Mouse (Mus musculus) stomach, postnatal 0 days (tissue): ENCODE measurements around the gene Mrps18c. TPM values are rescaled to one million over a fixed set of nuclear protein-coding genes. Genes with fewer than 3 reads are reported as not detected.

Experiments
- ATAC-seq: fragments of 200-750 bp; cut with Nextera tagmentation; 2 replicates; pipeline ENCODE4 v1.8.0; 2017; ENCODE audit not compliant: low FRiP score, low TSS enrichment
- DNase-seq: peaks from one replicate; pipeline ENCODE4 v3.0.0-alpha.2; 2016; ENCODE audit warnings: low spot score
- H3K27ac ChIP-seq: fragments of 300-500 bp; sonication (generic); replicated peaks from 2 replicates; pipeline ENCODE4 v1.5.1; 2014; ENCODE audit warnings: mild to moderate bottlenecking, control low read depth
- H3K27me3 ChIP-seq: fragments of 300-500 bp; sonication (generic); 2 replicates; pipeline ENCODE4 v1.6.1; 2014; ENCODE audit warnings: low read length; ENCODE audit not compliant: control insufficient read depth, insufficient read depth
- H3K36me3 ChIP-seq: fragments of 300-500 bp; sonication (generic); 2 replicates; pipeline ENCODE4 v1.6.1; 2014; ENCODE audit warnings: low read length, mixed read lengths; ENCODE audit not compliant: control insufficient read depth, insufficient read depth
- H3K4me1 ChIP-seq: fragments of 300-500 bp; sonication (generic); replicated peaks from 2 replicates; pipeline ENCODE4 v1.6.1; 2014; ENCODE audit warnings: antibody characterized with exemption; ENCODE audit not compliant: control insufficient read depth, insufficient read depth
- H3K4me2 ChIP-seq: fragments of 300-500 bp; sonication (generic); replicated peaks from 2 replicates; pipeline ENCODE4 v1.6.1; 2014; ENCODE audit warnings: low read depth, mild to moderate bottlenecking, control low read depth, moderate library complexity
- H3K4me3 ChIP-seq: fragments of 300-500 bp; sonication (generic); 2 replicates; pipeline ENCODE4 v1.5.1; 2014; ENCODE audit warnings: low read depth, low read length, control low read depth
- H3K9ac ChIP-seq: fragments of 300-500 bp; sonication (generic); 2 replicates; pipeline ENCODE4 v1.6.1; 2014; ENCODE audit warnings: mild to moderate bottlenecking, low read length, control low read depth, mixed read lengths
- H3K9me3 ChIP-seq: fragments of 300-500 bp; sonication (generic); 2 replicates; pipeline ENCODE4 v1.6.1; 2016; ENCODE audit warnings: low read length; ENCODE audit not compliant: control insufficient read depth
- CTCF ChIP-seq: IDR thresholded peaks from 2 replicates; pipeline ENCODE4 v1.5.1; 2016; ENCODE audit warnings: antibody characterized with exemption, low read depth, mild to moderate bottlenecking, moderate library complexity
- EP300 ChIP-seq: optimal IDR thresholded peaks from 2 replicates; pipeline ENCODE3; 2016; ENCODE audit warnings: antibody characterized with exemption
- WGBS: fragments of 180-500 bp; shearing (Covaris S2); extraction: QIAGEN DNeasy Blood & Tissue Kit; methylation state at CpG from one replicate; pipeline ENCODE4 v1.1.7; 2014; 5-methylcytosine and 5-hydroxymethylcytosine counted together
- polyA plus RNA-seq: library from polyadenylated mRNA; unstranded; fragments of >200 nt; fragmentation: Nextera tagmentation; extraction: Ambion mirVana; gene quantifications from 2 replicates; pipeline ENCODE4 v1.2.1, GENCODE M21; 2015

Gene Mrps18c
- polyA plus RNA-seq, 1 experiment from 2014 or later: 185 TPM

DNA sequence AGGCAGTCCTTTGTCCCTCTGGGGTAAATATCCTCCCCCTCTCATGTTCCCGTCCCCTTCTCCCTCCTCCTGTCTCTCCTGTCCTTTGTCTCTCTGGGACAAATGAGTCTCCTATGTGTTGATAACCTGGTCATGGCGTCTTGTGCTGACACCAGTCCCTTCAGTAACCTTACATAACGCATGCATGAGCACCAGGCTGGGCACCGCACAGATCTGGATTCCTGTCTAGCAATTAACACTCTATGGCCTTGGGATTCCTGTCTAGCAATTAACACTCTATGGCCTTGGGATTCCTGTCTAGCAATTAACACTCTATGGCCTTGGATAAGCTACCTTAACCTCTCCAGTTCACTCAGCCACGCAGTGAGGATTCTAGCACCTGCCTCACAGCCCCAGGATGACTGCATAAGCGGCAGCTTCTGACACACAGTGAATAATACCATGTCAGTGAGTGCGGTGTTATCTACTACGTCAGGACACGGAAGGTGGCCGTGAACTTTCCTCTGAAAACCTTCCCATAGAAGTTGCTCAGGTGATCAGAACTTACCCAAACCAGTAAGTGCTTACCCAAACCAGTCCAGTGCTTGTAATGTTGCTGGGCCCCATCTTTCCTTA is 38.3 kb upstream of the Mrps18c start:
- TF ChIP-seq EP300 (no peak), CTCF (no peak)
- no peaks in the 10 kb centered on the region for H3K4me1 ChIP-seq
- ATAC-seq: peak; percentile 93
- H3K27ac ChIP-seq: no peak overlapping the region
- H3K9ac ChIP-seq: no peak overlapping the region
- 0 out of 2 replicates have a peak, but pooled peaks cover 8% of the 10 kb centered on the region for H3K36me3 ChIP-seq
- DNase-seq: peak; percentile 33
- H3K4me3 ChIP-seq: no peak overlapping the region
- H3K27me3 ChIP-seq: no peaks in the 10 kb centered on the region
- WGBS: 69% methylated on average over 10 of the region's 10 CpGs
- no peaks in the 10 kb centered on the region for H3K9me3 ChIP-seq
- H3K4me2 ChIP-seq: no peak overlapping the region

- ATAC-seq: no peak
- WGBS: 81% methylated on average over 7 of the region's 7 CpGs
Measured at GRCm38 (mm10) chr5:100761736-100762135, 36.7 kb upstream of the Mrps18c start.

GRCm38 (mm10) chr5:100766026-100766425 is 32.4 kb upstream of the Mrps18c start:
- no peak for TF ChIP-seq EP300
- no peak for TF ChIP-seq CTCF
- no peak for ATAC-seq
- WGBS: 96% methylated on average over 7 of the region's 7 CpGs
- no peaks in the 10 kb centered on the region for H3K27me3 ChIP-seq
- no peaks in the 10 kb centered on the region for H3K9me3 ChIP-seq
- no peak for DNase-seq
- H3K27ac ChIP-seq: no peak overlapping the region
- H3K4me2 ChIP-seq: no peak overlapping the region
- H3K9ac ChIP-seq: no peak overlapping the region
- no peak overlapping the region for H3K4me3 ChIP-seq
- H3K36me3 ChIP-seq: peaks cover 19% of the 10 kb centered on the region
- no peaks in the 10 kb centered on the region for H3K4me1 ChIP-seq

More at GRCm38 (mm10) chr5:100761736-100762135, 36.7 kb upstream of the Mrps18c start:
- H3K27ac ChIP-seq: no peak overlapping the region
- H3K4me3 ChIP-seq: no peak overlapping the region
- no peak overlapping the region for H3K4me2 ChIP-seq
- no peaks in the 10 kb centered on the region for H3K27me3 ChIP-seq
- no peak for TF ChIP-seq CTCF
- no peak for TF ChIP-seq EP300
- no peak overlapping the region for H3K9ac ChIP-seq
- no peak for DNase-seq
- no peaks in the 10 kb centered on the region for H3K9me3 ChIP-seq
- H3K4me1 ChIP-seq: no peaks in the 10 kb centered on the region
- 0 out of 2 replicates have a peak, but pooled peaks cover 10% of the 10 kb centered on the region for H3K36me3 ChIP-seq

DNA sequence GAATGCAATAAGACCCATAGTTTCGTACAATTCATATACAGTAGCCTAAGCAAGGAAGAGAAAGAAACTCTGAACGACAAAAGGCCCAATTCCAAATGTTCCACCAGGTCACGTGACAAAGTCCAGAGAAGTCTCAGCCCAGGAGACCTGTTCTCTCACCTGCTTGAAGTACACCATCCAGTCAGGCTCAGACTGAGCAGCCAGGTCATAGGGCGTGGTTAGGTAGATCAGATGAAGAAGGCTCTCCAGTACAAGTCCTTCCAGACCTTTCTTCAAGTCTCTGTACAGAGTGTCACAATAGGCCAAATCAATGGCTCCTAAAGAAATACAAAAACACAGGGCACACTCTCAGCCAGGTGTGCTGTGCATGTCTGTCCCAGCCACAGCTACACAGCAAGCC is 26.9 kb upstream of the Mrps18c start:
- no peaks in the 10 kb centered on the region for H3K9me3 ChIP-seq
- 88% methylated on average over 4 of the region's 4 CpGs for WGBS

DNA sequence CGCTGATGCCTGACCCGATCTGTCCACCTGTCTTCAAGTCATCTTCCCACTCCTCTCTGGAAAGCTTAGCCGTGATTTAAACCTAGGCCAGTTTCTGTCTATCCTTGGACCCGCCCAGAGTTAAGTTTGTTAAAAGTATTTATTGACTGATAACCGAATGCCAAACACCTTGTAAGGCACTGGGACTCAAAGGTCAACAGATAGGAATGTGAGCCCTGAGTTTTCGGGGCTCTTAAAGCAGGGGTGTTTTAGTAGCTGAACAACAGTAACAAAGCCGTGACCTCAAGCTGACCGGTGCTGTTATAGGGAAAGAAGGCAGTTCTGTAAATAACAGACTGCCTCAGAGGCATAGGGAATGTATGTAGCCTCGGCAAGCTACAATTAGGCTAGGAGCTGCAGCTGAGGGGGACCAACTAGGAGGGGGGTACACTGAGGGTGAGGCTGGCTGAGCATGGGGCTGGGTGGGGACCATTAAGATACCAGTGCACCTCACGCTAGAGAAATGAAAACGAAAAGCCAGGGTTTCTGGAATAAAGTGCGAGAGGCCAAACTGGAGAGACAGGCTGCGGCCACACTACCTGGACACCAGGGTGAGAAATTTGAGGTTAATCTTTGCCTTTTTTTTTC is 22.5 kb upstream of the Mrps18c start:
- Histone ChIP-seq H3K27ac (no peak overlapping the region), H3K9ac (no peak overlapping the region), H3K4me1 (no peaks in the 10 kb centered on the region), H3K36me3 (peaks cover 12% of the 10 kb centered on the region; the same call in 1 of the 2 replicates), H3K4me2 (no peak overlapping the region), H3K9me3 (no peaks in the 10 kb centered on the region), H3K4me3 (no peak overlapping the region), H3K27me3 (no peaks in the 10 kb centered on the region)
- TF ChIP-seq EP300: no peak
- TF ChIP-seq CTCF: no peak
- DNase-seq (peak; percentile 17), ATAC-seq (peak; percentile 38; the same call in 1 of the 2 replicates)
- 61% methylated on average over 13 of the region's 13 CpGs for WGBS

More for the DNA sequence above, 26.9 kb upstream of the Mrps18c start:
- no peak overlapping the region for H3K4me3 ChIP-seq
- peaks cover 17% of the 10 kb centered on the region for H3K36me3 ChIP-seq
- H3K9ac ChIP-seq: no peak overlapping the region
- no peaks in the 10 kb centered on the region for H3K4me1 ChIP-seq
- ATAC-seq (no peak), DNase-seq (no peak)
- H3K4me2 ChIP-seq: no peak overlapping the region
- TF ChIP-seq EP300: no peak
- no peak for TF ChIP-seq CTCF
- H3K27ac ChIP-seq: no peak overlapping the region
- H3K27me3 ChIP-seq: no peaks in the 10 kb centered on the region

- no peak for ATAC-seq
- DNase-seq: no peak
- Histone ChIP-seq H3K9ac (no peak overlapping the region), H3K27me3 (no peaks in the 10 kb centered on the region), H3K36me3 (peaks cover 8% of the 10 kb centered on the region; the same call in 1 of the 2 replicates), H3K4me2 (no peak overlapping the region), H3K9me3 (no peaks in the 10 kb centered on the region), H3K27ac (no peak overlapping the region), H3K4me1 (no peaks in the 10 kb centered on the region), H3K4me3 (no peak overlapping the region)
- 89% methylated on average over 5 of the region's 5 CpGs for WGBS
- no peak for TF ChIP-seq CTCF
- TF ChIP-seq EP300: no peak
Measured at GRCm38 (mm10) chr5:100776900-100777299, 21.5 kb upstream of the Mrps18c start.
